Mouse (Mus musculus): ENCODE measurements at regions not wholly inside any gene's neighbourhood (a gene's known extent, or its start where the extent isn't known, plus 50 kb on each side); places are given as distances from the start of the nearest gene placed in this dataset.
"Not testable (repeated sequence)": the region's sequence is repeated elsewhere in the genome, so short reads cannot be mapped to it uniquely, and the experiment has no call there.

- not testable (repeated sequence) for TF ChIP-seq CTCF, POLR2A (IDR thresholded peaks at IDR 0.05; ENCODE audit: extremely low read depth, insufficient read depth, low read length)
These were observed 199.2 kb downstream of the Gm31371 start for GRCm38 (mm10) chr8:20102374-20102773.

Measured in cortical plate, adult 2 months (tissue).